Mouse (Mus musculus) erythroblast, embryonic 14.5 days (primary cell): ENCODE results near the gene E330021D16Rik.
"Not testable (repeated sequence)": the region's sequence is repeated elsewhere in the genome, so short reads cannot be mapped to it uniquely, and the experiment has no call there.

Source experiments
- GATA1 ChIP-seq: IDR thresholded peaks from 2 replicates; pipeline ENCODE4 v1.6.1; 2012; ENCODE audit warnings: low read length, inconsistent platforms, mixed read lengths
- TAL1 ChIP-seq: IDR thresholded peaks from 3 replicates; pipeline ENCODE4 v1.6.1; 2012; ENCODE audit warnings: low read length, inconsistent platforms, mixed read lengths

- not testable (repeated sequence) for TF ChIP-seq GATA1, TAL1
These were observed 23.8 kb upstream of the E330021D16Rik start for GRCm38 (mm10) chr6:136439205-136439604.
